Mouse (Mus musculus): ENCODE measurements around the gene Tln1. TPM values are rescaled to one million over a fixed set of nuclear protein-coding genes. Genes with fewer than 3 reads are reported as not detected.

The Tln1 gene
- total and polyA plus RNA-seq, 2 experiments from 2014 or later, result 51.0 to 70.3 TPM

DNA sequence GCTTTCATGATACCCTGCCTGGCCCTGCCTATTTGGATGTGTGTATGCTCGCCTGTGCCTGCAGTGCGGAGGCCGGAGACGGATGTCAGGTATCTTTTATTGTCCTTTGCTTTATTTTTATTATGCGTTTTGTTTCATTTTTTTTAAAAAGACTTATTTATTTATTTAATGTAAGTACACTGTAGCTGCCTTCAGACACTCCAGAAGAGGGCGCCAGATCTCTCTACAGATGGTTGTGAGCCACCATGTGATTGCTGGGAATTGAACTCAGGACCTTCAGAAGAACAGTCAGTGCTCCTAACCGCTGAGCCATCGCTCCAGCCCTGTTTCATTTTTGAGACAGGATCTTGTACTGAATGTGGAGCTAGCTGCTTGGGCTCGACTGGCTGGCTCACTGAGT lies 34.0 kb downstream of the Tln1 start:
- ATAC-seq (no peak), DNase-seq (ENCODE audit: low spot score) (no peak)
- TF ChIP-seq CTCF (IDR thresholded peaks at IDR 0.05; ENCODE audit: low read depth), result no peak
- no peak overlapping the region for H3K9ac ChIP-seq (replicated peaks; ENCODE audit: low read length)
- peaks cover 22% of the 10 kb centered on the region for H3K36me3 ChIP-seq (ENCODE audit: insufficient read depth, low read length)
- H3K4me2 ChIP-seq (ENCODE audit: low read depth, low read length), result no peak overlapping the region
- no peaks in the 10 kb centered on the region for H3K27me3 ChIP-seq (ENCODE audit: insufficient read depth, low read length)
- no peak overlapping the region for H3K27ac ChIP-seq
- H3K4me1 ChIP-seq (ENCODE audit: insufficient read depth, low read length), result peaks cover 8% of the 10 kb centered on the region
- no peaks in the 10 kb centered on the region for H3K9me3 ChIP-seq (ENCODE audit: low read length)
- H3K4me3 ChIP-seq (ENCODE audit: low read length), result no peak overlapping the region
- WGBS, result 77% methylated on average over 9 of the region's 9 CpGs

DNA sequence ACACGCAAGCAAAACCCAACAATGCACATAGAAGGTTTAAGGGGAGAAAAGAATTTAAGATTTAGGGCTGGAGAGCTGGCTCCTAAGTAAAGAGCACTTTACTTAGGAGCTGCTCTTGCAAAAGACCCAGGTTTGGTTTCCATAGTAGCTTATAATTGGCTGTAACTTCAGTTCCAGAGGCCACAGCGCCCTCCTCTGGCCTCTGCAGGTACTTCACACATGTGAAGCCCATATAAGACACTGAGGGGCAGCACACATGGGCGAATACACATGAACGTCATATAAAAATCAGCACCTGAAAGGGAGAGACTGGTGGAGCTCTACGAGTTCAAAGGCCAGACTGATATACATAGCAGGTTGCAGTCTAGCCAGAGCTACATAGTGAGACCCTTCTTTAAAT lies 34.6 kb downstream of the Tln1 start:
- peak; percentile 47 for TF ChIP-seq CTCF (IDR thresholded peaks at IDR 0.05; ENCODE audit: low read depth)
- ATAC-seq, result no peak
- H3K4me1 ChIP-seq (ENCODE audit: insufficient read depth, low read length), result peaks cover 8% of the 10 kb centered on the region

DNA sequence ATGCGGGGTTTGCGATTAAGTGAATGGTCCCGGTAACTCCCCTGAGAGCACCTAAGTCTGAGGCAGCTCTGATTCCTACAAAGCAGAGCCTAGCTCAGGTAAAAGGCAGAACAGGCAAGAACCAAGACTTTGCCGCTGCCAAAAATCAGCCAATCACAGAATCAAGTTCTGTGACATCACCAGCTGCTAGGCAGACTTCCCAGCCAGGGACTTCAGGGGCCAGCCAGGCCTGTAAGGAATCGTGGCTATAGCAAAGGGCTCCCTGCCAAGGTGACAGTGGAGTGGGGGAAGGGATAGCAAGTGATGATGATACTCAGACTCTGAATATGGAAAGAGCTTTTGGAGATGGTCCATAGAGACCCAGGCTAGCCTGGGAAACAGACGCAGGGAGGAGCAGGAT lies 42.5 kb downstream of the Tln1 start:
- ATAC-seq (peak; percentile 73), DNase-seq (ENCODE audit: low spot score) (peak; percentile 91)
- Histone ChIP-seq H3K36me3 (ENCODE audit: insufficient read depth, low read length) (no peaks in the 10 kb centered on the region), H3K4me2 (ENCODE audit: low read depth, low read length) (peak overlapping the region; percentile 47), H3K9ac (replicated peaks; ENCODE audit: low read length) (no peak overlapping the region), H3K27ac (no peak overlapping the region), H3K4me3 (ENCODE audit: low read length) (peak overlapping the region; percentile 16; the same call in 1 of the 2 replicates), H3K9me3 (ENCODE audit: low read length) (no peaks in the 10 kb centered on the region), H3K27me3 (ENCODE audit: insufficient read depth, low read length) (no peaks in the 10 kb centered on the region; the same call in 1 of the 2 replicates), H3K4me1 (ENCODE audit: insufficient read depth, low read length) (peaks cover 8% of the 10 kb centered on the region)
- no peak for TF ChIP-seq CTCF (IDR thresholded peaks at IDR 0.05; ENCODE audit: low read depth)
- WGBS, result 15% methylated on average over 6 of the region's 6 CpGs

More for the DNA sequence above, 34.6 kb downstream of the Tln1 start:
- H3K36me3 ChIP-seq (ENCODE audit: insufficient read depth, low read length), result peaks cover 16% of the 10 kb centered on the region
- no peaks in the 10 kb centered on the region; the same call in 1 of the 2 replicates for H3K27me3 ChIP-seq (ENCODE audit: insufficient read depth, low read length)
- H3K9me3 ChIP-seq (ENCODE audit: low read length), result no peaks in the 10 kb centered on the region
- no peak overlapping the region for H3K27ac ChIP-seq
- DNase-seq (ENCODE audit: low spot score), result no peak
- H3K4me2 ChIP-seq (ENCODE audit: low read depth, low read length), result no peak overlapping the region
- H3K4me3 ChIP-seq (ENCODE audit: low read length), result no peak overlapping the region
- H3K9ac ChIP-seq (replicated peaks; ENCODE audit: low read length), result no peak overlapping the region
- WGBS, result 71% methylated on average over 5 of the region's 5 CpGs

DNA sequence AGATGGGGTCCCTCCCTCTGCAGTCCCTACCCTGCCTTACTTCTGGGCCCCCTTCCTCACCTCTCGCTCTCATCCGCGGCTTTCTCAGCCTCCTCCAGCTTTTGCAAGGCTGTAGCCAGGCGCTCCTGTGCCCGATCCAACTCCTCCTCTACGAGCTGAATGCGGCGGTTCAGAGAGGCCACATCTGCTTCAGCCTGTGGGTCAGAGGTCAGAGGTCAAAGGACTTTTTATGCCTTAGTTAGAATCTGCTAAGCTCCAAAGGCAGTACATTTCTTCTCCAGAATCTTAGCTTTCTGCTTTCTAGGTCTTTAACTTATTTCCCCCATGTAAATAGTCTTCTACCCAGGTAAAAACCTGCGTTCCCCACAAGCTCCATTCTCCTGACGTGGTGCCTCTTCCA lies 42.9 kb downstream of the Tln1 start:
- Histone ChIP-seq H3K9me3 (ENCODE audit: low read length) (no peaks in the 10 kb centered on the region), H3K27ac (no peak overlapping the region), H3K27me3 (ENCODE audit: insufficient read depth, low read length) (no peaks in the 10 kb centered on the region; the same call in 1 of the 2 replicates), H3K4me1 (ENCODE audit: insufficient read depth, low read length) (peaks cover 8% of the 10 kb centered on the region), H3K9ac (replicated peaks; ENCODE audit: low read length) (no peak overlapping the region), H3K4me3 (ENCODE audit: low read length) (peak overlapping the region; percentile 16; the same call in 1 of the 2 replicates), H3K4me2 (ENCODE audit: low read depth, low read length) (peak overlapping the region; percentile 47), H3K36me3 (ENCODE audit: insufficient read depth, low read length) (no peaks in the 10 kb centered on the region)
- ATAC-seq, result no peak
- 16% methylated on average over 10 of the region's 10 CpGs for WGBS
- TF ChIP-seq CTCF (IDR thresholded peaks at IDR 0.05; ENCODE audit: low read depth), result no peak
- DNase-seq (ENCODE audit: low spot score), result no peak

DNA sequence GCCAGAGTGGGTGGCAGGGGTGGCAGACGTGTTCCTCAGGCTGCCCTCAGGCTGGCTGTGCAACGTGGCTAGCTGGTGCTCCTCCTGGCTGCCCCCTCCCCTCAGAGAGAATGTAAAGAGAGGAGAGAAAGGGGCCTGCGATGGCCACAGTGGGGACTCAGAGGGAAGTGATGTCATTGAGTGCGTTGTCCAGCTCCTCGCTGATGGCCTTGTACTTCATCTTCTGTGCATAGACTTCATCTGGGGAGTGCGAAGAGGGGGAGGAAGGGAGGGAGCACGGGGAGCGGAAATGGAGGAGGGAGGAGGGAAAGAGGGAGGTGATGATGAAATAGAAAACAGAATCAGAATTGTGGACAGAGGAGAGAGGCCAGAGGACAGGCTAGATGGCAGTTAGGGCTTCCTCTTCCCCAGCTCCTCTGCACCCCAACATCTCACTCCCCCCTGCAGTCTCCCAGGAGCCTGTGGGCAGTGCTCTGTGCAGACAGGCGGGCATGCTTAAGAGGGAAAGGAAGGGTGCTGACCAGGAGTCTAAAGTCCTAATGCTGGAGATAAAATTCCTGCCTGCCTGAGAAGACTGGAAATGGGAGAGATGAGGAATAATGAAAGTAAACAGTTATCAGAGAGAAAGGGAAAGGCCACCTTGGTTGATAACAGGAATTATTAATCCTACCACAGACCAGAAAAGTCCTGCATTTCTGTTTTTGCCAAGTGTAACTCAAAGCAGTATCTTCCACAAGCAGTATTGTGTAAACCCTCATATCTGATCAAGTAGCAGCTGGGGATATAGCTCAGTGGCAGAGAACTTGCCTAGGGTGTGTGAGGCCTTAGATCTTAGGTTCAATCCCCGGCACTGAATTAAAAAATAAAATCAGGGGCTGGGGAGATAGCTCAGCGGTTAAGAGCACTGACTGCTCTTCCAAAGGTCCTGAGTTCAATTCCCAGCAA lies 46.5 kb downstream of the Tln1 start:
- Histone ChIP-seq H3K27ac (no peak overlapping the region), H3K9me3 (ENCODE audit: low read length) (no peaks in the 10 kb centered on the region), H3K4me2 (ENCODE audit: low read depth, low read length) (no peak overlapping the region), H3K27me3 (ENCODE audit: insufficient read depth, low read length) (no peaks in the 10 kb centered on the region), H3K36me3 (ENCODE audit: insufficient read depth, low read length) (no peaks in the 10 kb centered on the region), H3K4me1 (ENCODE audit: insufficient read depth, low read length) (no peaks in the 10 kb centered on the region), H3K9ac (replicated peaks; ENCODE audit: low read length) (no peak overlapping the region), H3K4me3 (ENCODE audit: low read length) (no peak overlapping the region)
- 76% methylated on average over 11 of the region's 11 CpGs for WGBS
- ATAC-seq (no peak), DNase-seq (ENCODE audit: low spot score) (no peak)
- TF ChIP-seq CTCF (IDR thresholded peaks at IDR 0.05; ENCODE audit: low read depth), result no peak

DNA sequence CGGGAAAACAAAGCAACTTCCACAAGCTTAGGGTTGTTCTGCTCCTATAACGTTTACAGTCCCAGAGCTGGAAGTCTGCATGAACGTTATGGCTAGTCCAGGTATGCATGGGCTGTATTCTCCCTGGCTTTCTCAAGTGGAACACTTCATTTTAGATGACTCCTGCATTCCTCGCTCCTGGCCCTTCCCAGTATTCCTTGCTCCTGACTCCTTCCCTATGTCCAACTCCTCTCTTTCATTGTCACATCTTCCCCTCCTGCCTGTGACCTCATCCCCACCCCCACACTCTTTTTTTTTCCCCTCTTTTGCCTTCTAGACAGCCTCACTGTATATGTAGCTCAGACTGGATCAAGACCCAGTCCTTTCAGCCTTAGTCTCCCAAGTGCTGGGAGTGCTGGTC lies 48.7 kb downstream of the Tln1 start:
- no peak for TF ChIP-seq CTCF (IDR thresholded peaks at IDR 0.05; ENCODE audit: low read depth)
- 0 out of 2 replicates have a peak, but pooled peaks cover 4% of the 10 kb centered on the region for H3K27me3 ChIP-seq (ENCODE audit: insufficient read depth, low read length)
- 0 out of 2 replicates have a peak, but pooled peaks cover 3% of the 10 kb centered on the region for H3K4me1 ChIP-seq (ENCODE audit: insufficient read depth, low read length)
- H3K9ac ChIP-seq (replicated peaks; ENCODE audit: low read length), result no peak overlapping the region
- no peaks in the 10 kb centered on the region for H3K9me3 ChIP-seq (ENCODE audit: low read length)
- H3K27ac ChIP-seq, result no peak overlapping the region
- H3K36me3 ChIP-seq (ENCODE audit: insufficient read depth, low read length), result no peaks in the 10 kb centered on the region
- WGBS, result 85% methylated on average over 4 of the region's 4 CpGs
- no peak overlapping the region for H3K4me2 ChIP-seq (ENCODE audit: low read depth, low read length)
- DNase-seq (ENCODE audit: low spot score) (no peak), ATAC-seq (no peak)
- H3K4me3 ChIP-seq (ENCODE audit: low read length), result no peak overlapping the region

DNA sequence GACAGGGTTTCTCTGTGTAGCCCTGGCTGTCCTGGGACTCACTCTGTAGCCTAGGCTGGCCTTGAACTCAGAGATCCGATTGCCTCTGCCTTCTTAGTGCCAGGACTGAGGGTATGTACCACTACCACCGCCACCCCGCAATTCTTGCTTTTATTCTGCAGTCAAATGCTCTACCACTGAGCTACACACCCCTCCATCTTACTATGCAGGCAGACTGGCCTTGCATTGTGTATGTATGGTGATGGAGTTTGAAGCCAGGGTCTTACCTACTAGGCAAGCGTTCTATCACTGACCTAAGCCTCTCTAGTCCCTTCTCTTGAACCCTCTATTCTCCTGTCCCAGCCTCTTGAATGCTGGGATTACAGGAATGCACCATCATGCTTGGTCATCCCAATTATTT lies 49.2 kb downstream of the Tln1 start:
- 91% methylated on average over 4 of the region's 4 CpGs for WGBS
- peaks cover 7% of the 10 kb centered on the region; the same call in 1 of the 2 replicates for H3K4me1 ChIP-seq (ENCODE audit: insufficient read depth, low read length)
- H3K4me2 ChIP-seq (ENCODE audit: low read depth, low read length), result no peak overlapping the region
- no peak overlapping the region for H3K4me3 ChIP-seq (ENCODE audit: low read length)
- H3K9ac ChIP-seq (replicated peaks; ENCODE audit: low read length), result no peak overlapping the region
- H3K27me3 ChIP-seq (ENCODE audit: insufficient read depth, low read length), result 0 out of 2 replicates have a peak, but pooled peaks cover 4% of the 10 kb centered on the region
- DNase-seq (ENCODE audit: low spot score) (no peak), ATAC-seq (no peak)
- no peak for TF ChIP-seq CTCF (IDR thresholded peaks at IDR 0.05; ENCODE audit: low read depth)
- H3K27ac ChIP-seq, result no peak overlapping the region
- H3K36me3 ChIP-seq (ENCODE audit: insufficient read depth, low read length), result no peaks in the 10 kb centered on the region
- H3K9me3 ChIP-seq (ENCODE audit: low read length), result no peaks in the 10 kb centered on the region

Data from hindbrain, postnatal 0 days (tissue).